Mouse (Mus musculus) spleen, adult 2 months (tissue): ENCODE results near the gene Cdh20. TPM values are rescaled to one million over a fixed set of nuclear protein-coding genes. Genes with fewer than 3 reads are reported as not detected.

Source experiments
- DNase-seq, 2 experiments: peaks; one replicate each; pipeline versions ENCODE4 v3.0.0 to v3.0.0-alpha.2; 2012 to 2021; ENCODE audit warnings: low spot score in 2 of 2, low read depth in 1 of 2
- H3K27ac ChIP-seq: fragments of 200-500 bp; 2 replicates; pipeline ENCODE4 v1.5.1; 2012; ENCODE audit warnings: low read length, inconsistent platforms; ENCODE audit not compliant: insufficient read depth
- H3K27me3 ChIP-seq: fragments of 200-500 bp; 2 replicates; pipeline ENCODE4 v1.6.1; 2012; ENCODE audit warnings: mild to moderate bottlenecking, moderate library complexity, low read length, inconsistent platforms; ENCODE audit not compliant: control insufficient read depth, insufficient read depth
- H3K36me3 ChIP-seq: fragments of 200-500 bp; 2 replicates; pipeline ENCODE4 v1.6.1; 2012; ENCODE audit warnings: mild to moderate bottlenecking, low read length, inconsistent platforms; ENCODE audit not compliant: control insufficient read depth, insufficient read depth
- H3K4me1 ChIP-seq: fragments of 200-500 bp; 2 replicates; pipeline ENCODE4 v1.6.1; 2011; ENCODE audit warnings: inconsistent platforms; ENCODE audit not compliant: control insufficient read depth, insufficient read depth, insufficient read length
- H3K4me3 ChIP-seq: fragments of 200-500 bp; 2 replicates; pipeline ENCODE4 v1.5.1; 2011; ENCODE audit warnings: mild to moderate bottlenecking, inconsistent platforms; ENCODE audit not compliant: insufficient read depth, insufficient read length; ENCODE audit errors: extremely low read depth
- CTCF ChIP-seq: fragments of 200-500 bp; IDR thresholded peaks from 2 replicates; pipeline ENCODE4 v1.5.1; 2011; ENCODE audit warnings: mild to moderate bottlenecking, inconsistent platforms; ENCODE audit not compliant: insufficient read depth, insufficient read length, insufficient replicate concordance; ENCODE audit errors: extremely low read depth
- POLR2A ChIP-seq: fragments of 200-500 bp; IDR thresholded peaks from 2 replicates; pipeline ENCODE4 v1.6.1; 2011; ENCODE audit warnings: low read depth, low read length, inconsistent platforms
- WGBS: fragments of 180-500 bp; shearing (Covaris S2); methylation state at CpG from one replicate; pipeline ENCODE4 v1.1.7; 2018; 5-methylcytosine and 5-hydroxymethylcytosine counted together
- polyA plus RNA-seq: library from polyadenylated mRNA; depleted of rRNA; stranded (reverse); fragments of >200 nt; gene quantifications from 2 replicates; pipeline ENCODE4 v1.2.3, GENCODE M21; 2012

The Cdh20 gene
- polyA plus RNA-seq, 1 experiment: not detected

DNA sequence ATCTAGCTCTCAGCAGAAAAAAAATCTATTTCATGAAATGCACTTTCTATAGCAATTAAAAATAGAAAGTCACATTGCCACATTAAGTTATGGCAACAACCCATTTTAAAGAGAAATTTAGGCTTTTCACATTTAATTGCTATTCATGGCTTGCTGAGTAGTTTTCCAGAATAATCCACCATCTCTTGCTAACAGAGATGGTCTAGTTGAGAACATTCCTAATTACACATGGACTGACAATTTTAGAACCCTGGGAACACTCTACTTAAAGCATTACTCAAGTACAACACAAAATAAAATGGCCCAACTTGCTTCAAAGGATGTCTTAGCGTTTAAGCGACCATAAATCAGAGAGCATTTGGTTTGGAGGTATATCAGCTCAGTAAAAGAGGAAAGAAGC, 4.9 kb downstream of the Cdh20 start:
- 80% methylated on average over 2 of the region's 2 CpGs for WGBS
- no peaks in the 10 kb centered on the region for H3K36me3 ChIP-seq
- DNase-seq: no peak
- H3K4me1 ChIP-seq: no peaks in the 10 kb centered on the region
- H3K4me3 ChIP-seq: no peak overlapping the region
- no peaks in the 10 kb centered on the region for H3K27me3 ChIP-seq
- no peak overlapping the region for H3K27ac ChIP-seq
- TF ChIP-seq CTCF (no peak), POLR2A (no peak)

DNA sequence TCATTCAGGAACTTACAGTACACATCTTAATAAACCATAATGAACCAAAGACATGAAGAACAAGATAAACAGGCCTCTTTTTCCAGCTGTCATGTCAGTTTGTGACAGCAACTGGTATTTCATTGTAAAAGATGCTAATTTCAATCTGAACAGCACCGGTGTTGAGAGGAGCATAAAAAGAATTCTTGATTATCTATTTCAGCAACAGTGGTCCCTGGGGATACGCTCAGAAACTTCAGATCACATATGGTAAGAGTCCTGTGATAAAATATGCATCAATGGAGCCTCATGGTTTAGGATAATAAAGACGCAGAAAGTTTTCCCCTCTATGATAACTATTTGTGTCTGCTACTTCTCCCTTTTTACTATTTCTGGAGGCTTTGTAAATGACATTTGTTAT, 25.2 kb downstream of the Cdh20 start:
- TF ChIP-seq POLR2A (no peak), CTCF (no peak)
- no peak overlapping the region for H3K4me3 ChIP-seq
- no peak overlapping the region for H3K27ac ChIP-seq
- no peaks in the 10 kb centered on the region for H3K27me3 ChIP-seq
- no peaks in the 10 kb centered on the region for H3K4me1 ChIP-seq
- no peaks in the 10 kb centered on the region for H3K36me3 ChIP-seq
- DNase-seq: no peak
- 82% methylated on average over 3 of the region's 3 CpGs for WGBS

- no peak overlapping the region for H3K4me3 ChIP-seq
- H3K36me3 ChIP-seq: no peaks in the 10 kb centered on the region
- H3K4me1 ChIP-seq: no peaks in the 10 kb centered on the region
- TF ChIP-seq CTCF (no peak), POLR2A (no peak)
- H3K27me3 ChIP-seq: no peaks in the 10 kb centered on the region
- no peak for DNase-seq
- 63% methylated on average over 3 of the region's 3 CpGs for WGBS
- no peak overlapping the region for H3K27ac ChIP-seq
Observed at GRCm38 (mm10) chr1:104796146-104796545, 27.8 kb downstream of the Cdh20 start.

DNA sequence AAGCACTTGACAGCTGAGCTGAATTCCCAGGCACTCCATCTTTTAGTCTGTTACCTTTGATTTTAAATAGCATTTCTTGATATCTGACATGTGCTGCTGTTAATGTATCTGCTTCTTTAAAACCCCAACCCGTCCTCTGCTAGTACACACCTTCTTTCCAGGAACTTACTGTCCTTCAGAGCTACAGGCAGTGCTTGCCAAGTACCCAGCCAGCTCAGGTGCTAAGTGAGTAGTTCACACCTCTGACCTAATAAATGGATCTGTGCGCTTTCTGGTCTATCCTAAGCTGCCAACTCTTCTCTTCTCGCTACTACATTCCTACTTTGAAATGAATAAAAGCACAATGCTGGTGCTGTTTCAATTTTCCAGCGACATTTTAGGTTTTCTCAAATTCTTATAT, 28.8 kb downstream of the Cdh20 start:
- no peak overlapping the region for H3K4me3 ChIP-seq
- DNase-seq: no peak
- no peaks in the 10 kb centered on the region for H3K27me3 ChIP-seq
- H3K4me1 ChIP-seq: no peaks in the 10 kb centered on the region
- no peak for TF ChIP-seq CTCF
- TF ChIP-seq POLR2A: no peak
- no peak overlapping the region for H3K27ac ChIP-seq
- WGBS: 60% methylated on average over 4 of the region's 4 CpGs
- H3K36me3 ChIP-seq: no peaks in the 10 kb centered on the region

DNA sequence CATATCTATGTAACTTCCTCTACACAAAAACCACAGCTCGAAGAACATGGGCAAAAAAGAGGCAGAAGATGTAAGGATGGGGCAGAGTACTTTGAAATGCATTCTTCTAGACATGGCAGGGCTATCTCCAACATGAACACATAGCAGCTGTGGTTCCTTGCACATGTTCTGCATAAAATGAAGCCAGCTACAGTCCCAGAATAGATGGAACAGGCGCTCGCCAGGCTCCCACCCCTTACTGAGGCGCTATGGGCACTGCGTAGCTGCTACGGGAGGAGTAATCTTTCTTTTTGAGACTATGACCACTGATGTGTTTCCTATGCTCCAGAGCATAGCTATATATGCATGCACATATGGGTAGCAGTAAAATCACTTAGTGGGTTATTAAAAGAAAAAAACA, 36.4 kb downstream of the Cdh20 start:
- no peak for TF ChIP-seq CTCF
- TF ChIP-seq POLR2A: no peak
- no peaks in the 10 kb centered on the region for H3K4me1 ChIP-seq
- H3K27me3 ChIP-seq: no peaks in the 10 kb centered on the region
- H3K27ac ChIP-seq: no peak overlapping the region
- WGBS: 86% methylated on average over 6 of the region's 6 CpGs
- DNase-seq: no peak
- no peaks in the 10 kb centered on the region for H3K36me3 ChIP-seq
- no peak overlapping the region for H3K4me3 ChIP-seq

DNA sequence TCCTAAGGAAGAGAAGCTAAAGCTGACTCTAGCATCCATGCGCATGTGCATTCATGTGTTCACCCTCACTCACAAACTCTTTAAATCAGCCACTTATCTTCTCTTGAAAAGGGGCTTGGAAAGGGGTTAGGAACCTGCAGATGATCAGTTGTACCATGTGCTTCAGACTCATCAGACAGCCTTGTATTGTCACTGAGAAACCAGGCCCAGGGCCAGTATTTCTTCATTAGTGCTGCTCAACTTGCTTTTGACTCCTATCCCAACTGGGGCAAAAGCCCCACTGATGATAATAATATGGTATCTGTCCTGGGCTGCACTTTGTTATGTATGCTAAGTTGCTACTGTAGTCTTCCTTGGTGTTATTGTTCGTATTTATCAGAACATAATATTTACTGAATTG, 38.9 kb downstream of the Cdh20 start:
- no peaks in the 10 kb centered on the region for H3K4me1 ChIP-seq
- H3K27me3 ChIP-seq: no peaks in the 10 kb centered on the region
- H3K27ac ChIP-seq: no peak overlapping the region
- H3K36me3 ChIP-seq: no peaks in the 10 kb centered on the region
- no peak for DNase-seq
- no peak overlapping the region for H3K4me3 ChIP-seq
- WGBS: 91% methylated on average over 2 of the region's 2 CpGs
- TF ChIP-seq POLR2A (no peak), CTCF (no peak)

DNA sequence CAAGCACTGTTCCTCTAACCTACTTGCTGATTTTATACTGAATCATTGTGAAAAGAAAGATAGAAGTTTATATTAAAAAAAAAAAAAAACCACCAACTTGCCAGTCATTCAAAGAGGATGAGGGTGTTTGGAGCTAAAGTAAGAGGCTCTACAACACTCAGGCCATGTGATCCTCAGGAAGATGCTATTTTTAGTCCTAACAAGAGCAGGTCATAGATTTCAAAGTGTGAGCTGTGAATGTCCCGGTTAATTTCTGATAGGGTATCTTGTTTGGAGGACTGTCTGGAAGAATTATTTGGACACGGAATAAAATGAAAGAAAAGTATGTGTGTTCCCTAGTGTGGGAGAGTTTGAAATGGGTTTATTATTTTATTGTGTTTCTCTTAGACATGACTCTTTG, 49.2 kb downstream of the Cdh20 start:
- H3K36me3 ChIP-seq: no peaks in the 10 kb centered on the region
- WGBS: 80% methylated on average over 2 of the region's 2 CpGs
- TF ChIP-seq CTCF (no peak), POLR2A (no peak)
- no peak for DNase-seq
- H3K27me3 ChIP-seq: no peaks in the 10 kb centered on the region
- no peaks in the 10 kb centered on the region for H3K4me1 ChIP-seq
- H3K4me3 ChIP-seq: no peak overlapping the region
- no peak overlapping the region for H3K27ac ChIP-seq
